Comparison of ENCODE assay signal across 8 mouse cellular contexts in genomic region chr16:31199591-31199925, GRCm38 (mm10). TPM values are rescaled to one million over a fixed set of nuclear protein-coding genes. Genes with fewer than 3 reads are reported as not detected.
DNase-seq lines count a peak whose midpoint lies in the region; ATAC-seq and TF ChIP-seq lines count a peak whose summit lies in the region.

No protein-coding gene starts in this region.

- H3K4me1 ChIP-seq in embryonic fibroblast, embryonic 13.5 days (ENCODE audit: control insufficient read depth, insufficient read depth, low read length): no peaks in the 10 kb centered on the region
- peaks cover 19% of the 10 kb centered on the region for H3K4me1 ChIP-seq in heart, embryonic 15.5 days (replicated peaks)

- DNase-seq in urinary bladder, postnatal 14 days (ENCODE audit: low spot score): peak; percentile 68
- DNase-seq in urinary bladder, adult 2 months (ENCODE audit: low spot score): no peak
- peak; percentile 46 to 49 for DNase-seq in kidney, postnatal 36 days
- peak; percentile 61 for DNase-seq in lung, postnatal 36 days
- DNase-seq in right cerebral cortex, postnatal 36 days (ENCODE audit: low spot score in 2 of 2): peak; percentile 37 to 62
- no peak for DNase-seq in spleen, postnatal 4 days (ENCODE audit: low spot score in 2 of 2)

- H3K27ac ChIP-seq in embryonic fibroblast, embryonic 13.5 days (ENCODE audit: insufficient read depth, low read length): peak overlapping the region; percentile 76
- peak overlapping the region; percentile 96 for H3K27ac ChIP-seq in heart, embryonic 15.5 days

- peak overlapping the region; percentile 72 for H3K4me2 ChIP-seq in heart, embryonic 15.5 days

- TF ChIP-seq CTCF in embryonic fibroblast, embryonic 13.5 days (IDR thresholded peaks at IDR 0.05; ENCODE audit: borderline replicate concordance, insufficient read depth, low read length): no peak

- 7% methylated on average over 14 of the region's 14 CpGs for WGBS in heart, embryonic 15.5 days

- H3K27me3 ChIP-seq in heart, embryonic 15.5 days: no peaks in the 10 kb centered on the region

- no peak; the same call in 1 of the 2 replicates for TF ChIP-seq POLR2A in embryonic fibroblast, embryonic 13.5 days (IDR thresholded peaks at IDR 0.05; ENCODE audit: low read depth, low read length)

- H3K9ac ChIP-seq in heart, embryonic 15.5 days: peak overlapping the region; percentile 96

- no peaks in the 10 kb centered on the region for H3K9me3 ChIP-seq in heart, embryonic 15.5 days (replicated peaks)

- no peaks in the 10 kb centered on the region for H3K36me3 ChIP-seq in heart, embryonic 15.5 days

- H3K4me3 ChIP-seq in embryonic fibroblast, embryonic 13.5 days (ENCODE audit: insufficient read depth, low read length): peak overlapping the region; percentile 66
- peak overlapping the region; percentile 98 for H3K4me3 ChIP-seq in heart, embryonic 15.5 days

- no peak for ATAC-seq in heart, embryonic 15.5 days (replicated peaks; ENCODE audit: insufficient number of reproducible peaks, insufficient read depth, low FRiP score, low read depth)

RNA-seq across cellular contexts. Expression of gene Acap2, which starts 1.5 kb away (rescaled TPM):
- polyA plus RNA-seq in urinary bladder, adult 2 months (2012; rRNA removed): 40.7 and 42.0 TPM in 2 replicates
- polyA plus RNA-seq in embryonic fibroblast, embryonic 13.5 days (2011; ENCODE audit: insufficient read length, low read depth, missing spikeins): 54.8 and 59.7 TPM in 2 replicates
- polyA plus RNA-seq in heart, embryonic 15.5 days (2015; fragmentation: Nextera tagmentation; extraction: Ambion mirVana): 10.6 and 12.2 TPM in 2 replicates

Comparison
In these comparisons a context has a peak if more than half of its experiments do, and no peak if none do; other contexts are left out.
1. DNase-seq: peak in urinary bladder, postnatal 14 days (single experiment), kidney, postnatal 36 days (2 of 2), lung, postnatal 36 days (single experiment) and right cerebral cortex, postnatal 36 days (2 of 2); none in urinary bladder, adult 2 months (single experiment) and spleen, postnatal 4 days (0 of 2).